Mouse (Mus musculus): Measurements from ENCODE around the gene Iqcb1.
"Not testable (repeated sequence)": the region's sequence is repeated elsewhere in the genome, so short reads cannot be mapped to it uniquely, and the experiment has no call there.

Gene Iqcb1

GRCm38 (mm10) chr16:36828054-36828786, at the start of gene Iqcb1:
Gene Iqcb1, plus strand, starts transcription at chr16:36828385.
- DNase-seq = peak; percentile 81 to 82

- DNase-seq = no peak
Measured at GRCm38 (mm10) chr16:36784146-36784545, 44.0 kb upstream of the Iqcb1 start.

GRCm38 (mm10) chr16:36784594-36785313, 43.4 kb upstream of the Iqcb1 start, which contains the start of gene Slc15a2:
Gene Slc15a2, minus strand, starts transcription at chr16:36784962.
- DNase-seq = no peak

GRCm38 (mm10) chr16:36786466-36786865, 41.7 kb upstream of the Iqcb1 start:
- DNase-seq = no peak

- no peak for DNase-seq
Measured at GRCm38 (mm10) chr16:36790166-36790565, 38.0 kb upstream of the Iqcb1 start.

- no peak for DNase-seq
Measured at GRCm38 (mm10) chr16:36794976-36795375, 33.2 kb upstream of the Iqcb1 start.

- no peak for DNase-seq
Measured at GRCm38 (mm10) chr16:36798334-36798733, 29.9 kb upstream of the Iqcb1 start.

GRCm38 (mm10) chr16:36802361-36802760, 25.8 kb upstream of the Iqcb1 start:
- DNase-seq = no peak

GRCm38 (mm10) chr16:36808616-36809015, 19.6 kb upstream of the Iqcb1 start:
- DNase-seq = no peak

- DNase-seq = no peak
Measured at GRCm38 (mm10) chr16:36813680-36814079, 14.5 kb upstream of the Iqcb1 start.

- no peak for DNase-seq
Measured at GRCm38 (mm10) chr16:36816916-36817315, 11.3 kb upstream of the Iqcb1 start.

- DNase-seq = peak; percentile 27 to 44
Measured at GRCm38 (mm10) chr16:36817321-36817926, 10.8 kb upstream of the Iqcb1 start.

- no peak for DNase-seq
Measured at GRCm38 (mm10) chr16:36820016-36820415, 8.2 kb upstream of the Iqcb1 start.

- no peak for DNase-seq
Measured at GRCm38 (mm10) chr16:36820747-36821146, 7.4 kb upstream of the Iqcb1 start.

GRCm38 (mm10) chr16:36821474-36821873, 6.7 kb upstream of the Iqcb1 start:
- DNase-seq = peak; percentile 11 to 48

- no peak for DNase-seq
Measured at GRCm38 (mm10) chr16:36827611-36828053, 553 bp upstream of the Iqcb1 start.

GRCm38 (mm10) chr16:36828820-36829219, 635 bp downstream of the Iqcb1 start:
- peak in 1 of 2 experiments; percentile 6 for DNase-seq

- DNase-seq = not testable (repeated sequence)
Measured at GRCm38 (mm10) chr16:36846894-36847293, 18.7 kb downstream of the Iqcb1 start.

- no peak for DNase-seq
Measured at GRCm38 (mm10) chr16:36851202-36851601, 23.0 kb downstream of the Iqcb1 start.

GRCm38 (mm10) chr16:36863585-36863984, 35.4 kb downstream of the Iqcb1 start:
- no peak for DNase-seq

- no peak for DNase-seq
Measured at GRCm38 (mm10) chr16:36869442-36869841, 41.3 kb downstream of the Iqcb1 start.

- DNase-seq = peak; percentile 92 to 98
Measured at GRCm38 (mm10) chr16:36874583-36875275, 46.5 kb downstream of the Iqcb1 start, which contains the start of the genes Eaf2 and Golgb1. Gene Eaf2, minus strand, starts transcription at chr16:36875003. Gene Golgb1, plus strand, starts transcription at chr16:36875140.
